Mouse (Mus musculus) neutrophil, adult 5-6 weeks (primary cell): ENCODE measurements around the gene Vamp1. TPM values are rescaled to one million over a fixed set of nuclear protein-coding genes. Genes with fewer than 3 reads are reported as not detected.
"Not testable (repeated sequence)": the region's sequence is repeated elsewhere in the genome, so short reads cannot be mapped to it uniquely, and the experiment has no call there.

Experiments used
- ATAC-seq: fragments of 151-379, 151-347 bp; 2 replicates; pipeline ENCODE4 v1.8.0; 2017; ENCODE audit warnings: mild to moderate bottlenecking, moderate TSS enrichment; ENCODE audit not compliant: insufficient number of reproducible peaks, poor library complexity, low FRiP score, severe bottlenecking; ENCODE audit errors: extremely low read depth
- total RNA-seq: library from RNA; stranded (forward); fragments of 200-1000 nt; gene quantifications from 2 replicates; pipeline ENCODE4 v1.2.3, GENCODE M21; 2017

Gene Vamp1
- total RNA-seq, 1 experiment from 2014 or later, result 57.8 TPM

DNA sequence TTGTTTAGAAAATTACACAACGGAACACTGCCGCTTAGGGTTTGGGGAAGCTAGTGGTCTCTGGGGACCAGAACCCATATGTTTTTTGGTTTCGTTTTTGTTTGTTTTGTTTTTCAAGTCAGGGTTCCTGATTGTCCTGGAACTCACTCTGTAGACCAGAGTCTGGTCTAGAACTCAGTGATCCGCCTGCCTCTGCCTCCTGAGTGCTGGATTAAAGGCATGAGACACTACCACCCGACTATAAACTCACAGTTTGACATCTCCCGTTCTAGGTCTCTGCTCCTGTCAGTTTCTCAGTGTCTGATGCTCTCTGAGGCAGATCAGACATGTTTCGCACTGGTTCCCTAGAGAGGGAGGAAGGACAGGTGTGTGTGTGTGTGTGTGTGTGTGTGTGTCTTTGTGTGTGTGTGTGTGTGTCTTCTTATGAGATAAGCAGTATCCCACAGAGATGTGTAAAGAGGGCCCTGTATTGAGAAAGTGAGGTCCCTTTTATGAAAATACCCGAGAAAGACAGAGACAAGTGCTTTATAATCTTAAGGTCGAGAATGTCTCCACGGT lies 57.0 kb downstream of the Vamp1 start:
- ATAC-seq, result peak; percentile 51

DNA sequence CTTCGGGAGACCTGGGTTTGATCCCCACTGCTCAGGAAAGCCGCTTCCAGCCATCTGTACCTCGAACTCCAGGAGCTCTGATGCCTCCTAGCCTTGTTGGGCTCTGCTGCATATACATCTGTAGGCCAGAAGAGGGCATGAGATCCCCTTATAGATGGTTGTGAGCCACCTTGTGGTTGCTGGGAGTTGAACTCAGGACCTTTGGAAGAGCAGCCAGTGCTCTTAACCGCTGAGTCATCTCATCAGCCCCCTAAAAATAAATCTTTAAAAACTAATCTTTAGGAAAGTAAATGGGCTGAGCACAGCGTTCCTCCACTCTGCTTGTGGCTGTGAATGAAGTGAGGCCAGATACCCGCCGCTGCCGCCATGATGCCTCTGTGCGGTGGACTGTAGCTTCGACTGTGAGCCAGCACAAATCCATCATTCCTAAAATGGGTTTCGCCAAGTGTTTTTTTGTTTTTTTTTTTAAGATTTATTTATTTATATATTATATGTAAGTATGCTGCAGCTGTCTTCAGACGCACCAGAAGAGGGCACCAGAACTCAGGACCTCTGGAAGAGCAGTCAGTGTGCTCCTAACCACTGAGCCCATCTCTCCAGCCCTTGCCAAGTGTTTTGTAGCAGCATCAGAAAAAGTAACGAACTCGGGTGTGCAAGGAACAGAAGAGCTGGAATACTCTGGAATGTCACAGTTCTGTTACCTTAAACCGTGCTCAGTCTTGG lies 59.7 kb downstream of the Vamp1 start:
- ATAC-seq, result no peak

GRCm38 (mm10) chr6:125279729-125280128 lies 64.4 kb downstream of the Vamp1 start:
- ATAC-seq, result peak; percentile 28; the same call in 1 of the 2 replicates

GRCm38 (mm10) chr6:125282721-125283120 lies 67.4 kb downstream of the Vamp1 start:
- not testable (repeated sequence) for ATAC-seq

- ATAC-seq, result no peak
These were observed 68.9 kb downstream of the Vamp1 start for GRCm38 (mm10) chr6:125284250-125284649.

DNA sequence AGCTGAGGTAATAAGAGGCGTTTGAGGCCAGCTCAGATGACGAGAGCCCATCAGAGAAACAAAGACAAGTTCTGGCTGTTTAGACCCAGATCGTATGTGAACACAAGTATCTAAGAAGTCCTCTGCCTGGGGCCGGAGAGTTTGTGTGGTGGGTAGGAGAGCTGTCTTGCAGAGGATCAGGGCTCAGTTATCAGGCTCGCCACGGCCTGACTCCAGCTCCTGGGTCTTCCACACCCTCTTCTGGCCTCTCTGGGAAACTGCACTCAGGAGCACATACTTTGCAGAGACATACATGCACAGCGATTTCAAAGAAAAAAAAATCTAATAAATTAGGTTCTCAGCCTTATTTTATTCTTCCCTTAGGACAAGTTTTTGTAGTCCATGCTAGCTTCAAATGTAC lies 69.4 kb downstream of the Vamp1 start:
- no peak for ATAC-seq

DNA sequence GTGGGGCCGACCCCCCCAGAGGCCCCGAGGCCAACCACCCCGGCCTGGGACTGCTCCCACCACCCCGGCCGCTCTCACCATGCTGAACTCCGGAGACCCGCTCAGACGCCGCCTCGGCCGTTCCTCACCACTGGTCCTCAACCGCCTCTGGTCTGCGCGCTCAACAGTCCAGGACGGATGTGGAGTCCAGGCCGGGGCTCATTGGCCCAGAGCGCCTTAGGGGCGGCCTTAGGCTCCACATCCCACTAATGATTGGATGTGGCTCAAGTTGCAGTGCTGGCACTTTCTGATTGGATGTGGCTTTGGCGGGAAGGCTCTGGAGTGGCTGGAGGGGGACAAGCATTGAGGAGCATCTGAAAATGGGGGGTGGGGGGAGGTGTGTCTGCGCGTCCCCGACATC lies 70.5 kb downstream of the Vamp1 start, which contains the start of gene Tuba3a:
Gene Tuba3a (minus strand): TSS at position 153 of the 400 bp plus-strand sequence.
- no peak for ATAC-seq

DNA sequence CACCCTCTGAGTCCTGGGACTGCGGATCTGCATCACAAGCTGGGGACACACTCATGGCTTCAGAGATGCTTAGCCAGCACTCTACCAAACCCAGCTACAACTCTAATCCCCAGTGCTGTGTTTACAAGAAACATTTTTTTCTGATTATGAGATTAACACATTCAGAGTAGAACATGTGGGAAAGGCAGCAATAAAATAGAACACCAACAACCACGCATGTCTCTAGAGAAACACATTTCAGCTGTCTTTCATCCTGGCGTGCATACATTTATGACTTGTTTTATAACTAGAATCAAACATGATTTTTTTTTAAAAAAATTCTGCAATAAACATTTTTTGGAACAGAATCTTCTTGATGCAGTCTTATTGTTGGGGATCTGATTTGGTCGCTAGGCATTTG lies 71.6 kb downstream of the Vamp1 start:
- no peak for ATAC-seq

GRCm38 (mm10) chr6:125288730-125289129 lies 73.4 kb downstream of the Vamp1 start:
- no peak for ATAC-seq

DNA sequence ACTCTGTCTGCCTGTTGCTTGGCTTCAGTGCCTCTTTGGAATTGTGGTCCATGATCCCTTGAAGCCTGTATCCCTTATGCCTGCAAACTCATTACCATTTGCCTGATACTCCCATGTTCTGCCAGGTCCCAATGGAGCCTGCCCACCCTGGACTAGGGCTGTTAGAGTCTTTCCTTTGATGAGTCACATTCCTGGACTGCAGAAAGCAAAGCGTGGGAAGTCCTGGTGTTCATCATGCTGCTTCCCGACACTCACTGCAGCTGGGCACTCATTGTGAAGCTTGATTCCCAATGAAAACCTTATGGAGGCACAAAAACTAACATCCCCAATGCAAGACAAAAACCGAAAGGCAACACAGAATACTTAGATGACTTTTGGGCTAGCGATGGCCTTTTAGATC lies 76.0 kb downstream of the Vamp1 start:
- ATAC-seq, result no peak

GRCm38 (mm10) chr6:125292256-125292655 lies 76.9 kb downstream of the Vamp1 start:
- ATAC-seq, result no peak

DNA sequence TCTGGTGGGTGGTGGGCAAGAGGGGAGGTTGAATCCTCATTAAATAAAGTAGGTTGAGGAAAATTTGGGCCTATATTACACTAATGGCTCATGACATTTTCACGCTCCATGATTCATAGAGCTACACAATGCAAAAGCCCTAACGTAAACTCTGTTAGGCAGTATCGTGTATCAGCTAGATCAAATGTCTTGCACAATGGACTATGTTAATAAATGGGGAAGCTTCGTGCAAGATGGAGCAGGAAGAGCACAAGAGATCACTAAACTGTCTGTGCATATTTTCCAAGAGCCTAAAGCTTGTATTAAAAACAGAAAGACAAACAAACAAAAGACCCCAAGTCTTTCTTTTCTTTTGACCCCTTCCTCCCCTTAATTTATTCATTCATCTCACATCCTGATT lies 78.7 kb downstream of the Vamp1 start:
- no peak for ATAC-seq

Other genes with a start within 250 kb of the Vamp1 start
- gene Pianp, start 218.9 kb upstream of the Vamp1 start, total RNA-seq, result not detected in 2 replicates
- 45.1 and 58.1 TPM in 2 replicates for gene Zfp384, start 206.4 kb upstream of the Vamp1 start, total RNA-seq
- gene Ing4, start 175.8 kb upstream of the Vamp1 start, total RNA-seq, result 136 and 143 TPM in 2 replicates
- 26.8 and 32.7 TPM in 2 replicates for gene Acrbp, start 165.9 kb upstream of the Vamp1 start, total RNA-seq
- gene Lpar5, start 147.6 kb upstream of the Vamp1 start, total RNA-seq, result 1.6 and 3.1 TPM in 2 replicates
- gene Chd4, start 119.6 kb upstream of the Vamp1 start, total RNA-seq, result 363 and 367 TPM in 2 replicates
- 26.8 and 26.9 TPM in 2 replicates for gene Nop2, start 83.6 kb upstream of the Vamp1 start, total RNA-seq
- gene Iffo1, start 70.3 kb upstream of the Vamp1 start, total RNA-seq, result 36.6 and 37.5 TPM in 2 replicates
- gene Gapdh, start 49.1 kb upstream of the Vamp1 start, total RNA-seq, result 562 and 577 TPM in 2 replicates
- gene Ncapd2, start 23.9 kb upstream of the Vamp1 start, total RNA-seq, result 42.5 and 66.2 TPM in 2 replicates
- gene Mrpl51, start 23.8 kb upstream of the Vamp1 start, total RNA-seq, result 23.8 and 25.4 TPM in 2 replicates
- gene Tapbpl, start 16.3 kb downstream of the Vamp1 start, total RNA-seq, result 22.1 and 24.0 TPM in 2 replicates
- gene Cd27, start 21.5 kb downstream of the Vamp1 start, total RNA-seq, result 23.3 and 25.0 TPM in 2 replicates
- gene Tuba3a, start 70.5 kb downstream of the Vamp1 start, total RNA-seq, result 0.23 TPM in 1 of 2 replicates, not detected in the other
- gene Ltbr, start 98.3 kb downstream of the Vamp1 start, total RNA-seq, result 43.7 and 45.6 TPM in 2 replicates
- 11.6 and 12.6 TPM in 2 replicates for gene Scnn1a, start 105.1 kb downstream of the Vamp1 start, total RNA-seq
- 202 and 215 TPM in 2 replicates for gene Tnfrsf1a, start 133.8 kb downstream of the Vamp1 start, total RNA-seq
- 0.25 and 0.35 TPM in 2 replicates for gene Plekhg6, start 165.2 kb downstream of the Vamp1 start, total RNA-seq